Mouse (Mus musculus) liver, embryonic 15.5 days (tissue): ENCODE measurements around the gene Pcsk6. TPM values are rescaled to one million over a fixed set of nuclear protein-coding genes. Genes with fewer than 3 reads are reported as not detected.

ENCODE experiments used
- ATAC-seq: fragments of 200-750 bp; cut with Nextera tagmentation; 2 replicates; pipeline ENCODE4 v1.8.0; 2017; ENCODE audit warnings: moderate number of reproducible peaks, mild to moderate bottlenecking, moderate library complexity; ENCODE audit not compliant: insufficient read depth
- H3K27ac ChIP-seq: fragments of 300-500 bp; sonication (generic); replicated peaks from 2 replicates; pipeline ENCODE4 v1.5.1; 2015; ENCODE audit warnings: mild to moderate bottlenecking, inconsistent platforms
- H3K27me3 ChIP-seq: fragments of 300-500 bp; sonication (generic); 2 replicates; pipeline ENCODE4 v1.6.1; 2015; ENCODE audit warnings: mild to moderate bottlenecking, inconsistent platforms
- H3K36me3 ChIP-seq: fragments of 300-500 bp; sonication (generic); replicated peaks from 2 replicates; pipeline ENCODE4 v1.6.1; 2015; ENCODE audit warnings: moderate library complexity, mild to moderate bottlenecking, inconsistent platforms
- H3K4me1 ChIP-seq: fragments of 300-500 bp; sonication (generic); replicated peaks from 2 replicates; pipeline ENCODE4 v1.6.1; 2015; ENCODE audit warnings: inconsistent platforms
- H3K4me2 ChIP-seq: fragments of 300-500 bp; sonication (generic); 2 replicates; pipeline ENCODE4 v1.6.1; 2015; ENCODE audit warnings: moderate library complexity, mild to moderate bottlenecking, inconsistent platforms
- H3K4me3 ChIP-seq: fragments of 300-500 bp; sonication (generic); replicated peaks from 2 replicates; pipeline ENCODE4 v1.5.1; 2015; ENCODE audit warnings: mild to moderate bottlenecking, inconsistent platforms
- H3K9ac ChIP-seq: fragments of 300-500 bp; sonication (generic); 2 replicates; pipeline ENCODE4 v1.6.1; 2015; ENCODE audit warnings: moderate library complexity, mild to moderate bottlenecking, inconsistent platforms
- H3K9me3 ChIP-seq: fragments of 300-500 bp; sonication (generic); replicated peaks from 2 replicates; pipeline ENCODE4 v1.6.1; 2016; ENCODE audit warnings: inconsistent platforms
- WGBS: fragments of 180-500 bp; shearing (Covaris S2); methylation state at CpG from one replicate; pipeline ENCODE4 v1.1.7; 2015; ENCODE audit warnings: mixed read lengths; ENCODE audit not compliant: insufficient replicate concordance; 5-methylcytosine and 5-hydroxymethylcytosine counted together
- polyA plus RNA-seq: library from polyadenylated mRNA; unstranded; fragments of >200 nt; fragmentation: Nextera tagmentation; extraction: Ambion mirVana; gene quantifications from 2 replicates; pipeline ENCODE4 v1.2.1, GENCODE M21; 2015

Pcsk6 gene
- polyA plus RNA-seq, 1 experiment from 2014 or later, result 0.94 TPM

DNA sequence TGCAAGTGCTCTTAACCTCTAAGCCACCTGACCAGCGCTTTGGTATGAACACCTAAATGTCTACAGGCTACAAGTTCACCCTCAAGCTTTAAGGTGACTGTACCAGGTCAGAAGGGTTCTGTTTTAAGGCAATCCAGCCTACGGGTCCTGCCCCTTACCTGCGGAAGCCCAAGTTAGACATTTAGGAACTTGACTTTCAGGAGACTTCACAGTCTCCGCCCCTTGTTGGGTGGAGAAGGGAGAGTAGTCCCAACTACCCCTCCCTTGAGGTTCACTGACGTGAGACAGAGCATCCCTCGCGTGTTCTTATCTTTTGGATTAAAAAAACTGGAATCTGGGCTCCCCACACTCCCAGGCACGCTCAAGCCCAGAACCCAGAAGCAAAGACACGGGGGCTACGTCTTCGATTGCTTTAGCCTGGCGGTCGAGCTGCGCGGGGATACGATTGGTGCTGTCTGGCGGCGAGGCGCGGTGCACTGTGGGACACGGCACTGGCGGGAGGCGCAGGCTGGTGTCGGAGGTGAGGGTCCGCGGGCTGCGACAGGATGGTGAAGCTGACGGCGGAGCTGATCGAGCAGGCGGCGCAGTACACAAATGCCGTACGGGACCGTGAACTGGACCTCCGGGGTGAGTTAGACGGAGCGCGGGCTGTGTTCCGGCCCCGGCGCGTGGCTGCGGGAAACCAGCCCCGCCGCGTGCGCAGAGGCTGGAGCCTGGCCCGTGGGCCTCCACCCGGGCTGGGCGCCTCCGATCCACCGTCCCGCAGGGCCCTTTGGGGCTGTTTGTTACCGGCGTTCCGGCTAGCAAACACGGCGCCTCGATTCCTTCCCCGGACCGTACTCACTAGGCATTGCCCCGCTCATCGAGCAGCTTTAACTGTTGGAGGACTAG, 198.8 kb downstream of the Pcsk6 start:
- peak overlapping the region; percentile 85 for H3K9ac ChIP-seq
- H3K4me2 ChIP-seq, result peak overlapping the region; percentile 73
- WGBS, result under 1% methylated on average over 64 of the region's 64 CpGs

DNA sequence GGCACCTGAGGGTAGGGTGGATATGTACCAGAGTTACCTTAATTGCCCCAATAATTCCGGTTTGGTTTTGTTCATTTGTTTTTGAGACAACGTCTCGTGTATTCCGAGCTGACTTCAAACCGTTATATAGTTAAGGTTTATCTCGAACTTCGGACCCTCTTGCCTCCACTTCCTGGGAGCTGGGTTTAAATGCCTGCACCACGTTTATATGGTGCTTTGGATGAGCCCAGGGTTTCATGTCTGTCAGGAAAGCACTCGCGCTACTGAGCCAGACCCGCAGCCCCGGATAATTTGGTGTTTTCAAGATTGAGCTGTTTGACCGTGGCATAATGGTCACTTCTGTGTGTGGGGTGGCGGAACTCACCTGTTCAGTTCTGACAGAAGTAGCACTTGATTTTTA, 199.5 kb downstream of the Pcsk6 start:
- peak overlapping the region; percentile 85 for H3K9ac ChIP-seq
- no peak for ATAC-seq
- H3K4me2 ChIP-seq, result peak overlapping the region; percentile 73
- peak overlapping the region; percentile 95 for H3K4me3 ChIP-seq
- peaks cover 31% of the 10 kb centered on the region for H3K4me1 ChIP-seq
- no peaks in the 10 kb centered on the region for H3K9me3 ChIP-seq
- peaks cover 32% of the 10 kb centered on the region for H3K36me3 ChIP-seq
- H3K27ac ChIP-seq, result peak overlapping the region; percentile 78
- no peaks in the 10 kb centered on the region; the same call in 1 of the 2 replicates for H3K27me3 ChIP-seq
- under 1% methylated on average over 14 of the region's 14 CpGs for WGBS

More for the DNA sequence above, 198.8 kb downstream of the Pcsk6 start:
- H3K4me3 ChIP-seq, result peak overlapping the region; percentile 95
- H3K27ac ChIP-seq, result peak overlapping the region; percentile 78
- H3K36me3 ChIP-seq, result peaks cover 27% of the 10 kb centered on the region
- ATAC-seq, result peak; percentile 91
- no peaks in the 10 kb centered on the region; the same call in 1 of the 2 replicates for H3K27me3 ChIP-seq
- H3K4me1 ChIP-seq, result peaks cover 28% of the 10 kb centered on the region
- no peaks in the 10 kb centered on the region for H3K9me3 ChIP-seq

DNA sequence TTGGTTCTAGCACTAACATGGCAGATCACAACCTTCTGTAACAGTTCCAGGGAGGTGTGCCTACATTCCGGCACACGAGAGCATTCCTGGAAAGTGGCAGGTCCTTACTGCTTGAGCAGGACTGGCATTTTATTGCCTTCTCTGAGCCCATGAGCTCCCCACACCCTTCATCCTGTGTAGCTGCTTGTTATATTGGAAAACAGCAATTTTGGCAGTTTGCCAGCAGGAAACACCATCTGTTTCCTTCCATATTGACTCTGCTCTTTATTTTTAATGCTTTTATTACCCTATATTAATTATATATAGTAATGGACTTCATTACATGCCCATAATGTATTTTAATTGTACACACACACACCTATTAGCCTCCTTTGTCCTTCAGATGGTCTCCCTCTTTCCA, 214.9 kb downstream of the Pcsk6 start:
- Histone ChIP-seq H3K4me3 (no peak overlapping the region), H3K9ac (no peak overlapping the region), H3K27ac (no peak overlapping the region), H3K4me2 (no peak overlapping the region), H3K9me3 (no peaks in the 10 kb centered on the region), H3K36me3 (peaks cover 59% of the 10 kb centered on the region), H3K4me1 (peaks cover 30% of the 10 kb centered on the region), H3K27me3 (no peaks in the 10 kb centered on the region)
- no peak for ATAC-seq
- 86% methylated on average over 2 of the region's 2 CpGs for WGBS

DNA sequence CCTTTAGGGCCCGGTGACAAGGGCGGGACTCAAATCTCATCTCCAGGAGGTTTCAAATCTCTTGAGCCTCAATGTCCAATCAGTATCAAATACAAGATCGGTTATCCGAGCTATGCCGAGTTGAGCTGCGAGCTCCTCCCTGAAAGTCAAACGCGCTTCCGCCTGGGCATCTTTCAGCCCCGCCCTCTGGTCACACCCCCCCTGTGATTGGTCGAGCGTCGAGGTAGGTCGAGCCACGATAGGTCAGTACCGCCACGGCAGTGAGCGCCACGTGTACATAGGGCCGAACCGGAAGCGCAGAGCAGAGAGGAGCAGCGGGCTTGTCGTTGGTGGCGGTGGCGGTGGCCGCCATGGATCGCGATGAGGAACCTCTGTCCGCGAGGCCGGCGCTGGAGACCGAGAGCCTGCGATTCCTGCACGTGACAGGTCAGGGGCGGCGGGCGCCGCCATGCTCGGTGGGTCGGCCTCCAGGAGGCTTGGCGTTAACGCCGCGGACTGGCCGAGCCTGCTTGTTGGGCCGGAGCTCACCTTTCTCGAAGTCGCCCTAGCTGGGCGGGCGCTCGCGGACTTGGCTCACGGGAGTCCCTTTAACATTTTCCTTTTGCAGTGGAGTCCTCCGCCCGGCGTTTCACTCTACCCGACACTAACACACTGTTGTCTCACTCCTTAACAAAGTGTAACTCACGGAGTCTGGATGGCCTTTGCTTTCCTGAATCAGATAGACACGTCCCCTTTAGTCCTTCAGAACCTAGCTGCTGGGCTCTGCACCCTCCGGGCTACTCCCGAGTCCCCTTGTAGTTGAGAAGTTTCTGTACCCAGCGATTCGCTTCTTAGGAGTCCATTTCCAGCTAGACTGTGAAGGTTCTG, 218.1 kb downstream of the Pcsk6 start, which contains the start of gene Selenos:
Gene Selenos (plus strand): TSS at position 286 of the 867 bp plus-strand sequence.
- H3K36me3 ChIP-seq, result peaks cover 48% of the 10 kb centered on the region
- ATAC-seq, result peak; percentile 100

DNA sequence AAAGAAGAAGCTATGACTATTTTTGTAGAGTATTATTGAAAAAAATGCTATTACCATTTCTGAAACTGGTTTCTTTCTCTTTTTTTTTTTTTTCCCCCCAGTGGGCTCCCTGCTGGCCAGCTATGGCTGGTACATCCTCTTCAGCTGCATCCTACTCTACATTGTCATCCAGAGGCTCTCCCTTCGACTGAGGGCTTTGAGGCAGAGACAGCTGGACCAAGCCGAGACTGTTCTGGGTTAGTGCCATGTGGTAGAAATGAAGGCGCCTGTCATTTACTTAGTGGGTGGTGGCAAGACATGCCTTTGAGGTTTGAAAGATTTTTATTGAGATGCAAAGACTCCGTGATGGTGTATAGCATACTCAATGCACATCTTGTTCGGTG, 218.7 kb downstream of the Pcsk6 start:
- Histone ChIP-seq H3K27me3 (no peaks in the 10 kb centered on the region), H3K27ac (peak overlapping the region; percentile 75; the same call in 1 of the 2 replicates), H3K4me1 (peaks cover 38% of the 10 kb centered on the region), H3K9me3 (no peaks in the 10 kb centered on the region), H3K4me3 (peak overlapping the region; percentile 78), H3K4me2 (peak overlapping the region; percentile 98), H3K36me3 (peaks cover 46% of the 10 kb centered on the region), H3K9ac (peak overlapping the region; percentile 74)
- WGBS, result 39% methylated on average over 5 of the region's 5 CpGs
- ATAC-seq, result no peak

More for the DNA sequence above, 218.1 kb downstream of the Pcsk6 start, which contains the start of gene Selenos:
- under 1% methylated on average over 65 of the region's 65 CpGs for WGBS
- Histone ChIP-seq H3K9me3 (no peaks in the 10 kb centered on the region), H3K4me1 (peaks cover 38% of the 10 kb centered on the region), H3K27me3 (no peaks in the 10 kb centered on the region), H3K4me3 (peak within 1 kb of the TSS; percentile 78), H3K4me2 (peak within 1 kb of the TSS; percentile 98), H3K9ac (peak within 1 kb of the TSS; percentile 74), H3K27ac (peak within 1 kb of the TSS; percentile 75)

DNA sequence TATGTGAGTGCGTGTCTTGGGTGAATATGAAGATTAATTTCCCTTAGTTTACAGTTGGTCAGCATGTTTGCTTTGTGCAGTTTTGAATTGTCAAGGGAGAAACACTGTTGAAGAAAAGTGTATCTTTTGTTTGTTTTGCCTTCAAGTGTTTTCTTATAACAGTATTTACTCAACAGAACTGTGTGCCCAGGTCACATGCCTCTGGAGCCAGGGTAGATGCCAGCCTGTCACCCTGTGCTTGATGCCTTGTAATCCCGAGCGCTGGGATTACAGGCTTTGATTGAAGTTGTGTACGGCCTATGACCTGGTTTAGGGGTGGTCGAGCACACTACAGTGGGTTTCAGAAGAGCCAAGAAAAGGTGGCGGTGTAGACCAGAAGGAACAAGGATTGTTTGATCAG, 222.2 kb downstream of the Pcsk6 start:
- H3K4me3 ChIP-seq, result no peak overlapping the region
- no peak for ATAC-seq
- H3K27ac ChIP-seq, result no peak overlapping the region
- peaks cover 31% of the 10 kb centered on the region for H3K4me1 ChIP-seq
- H3K4me2 ChIP-seq, result no peak overlapping the region
- H3K9me3 ChIP-seq, result no peaks in the 10 kb centered on the region
- no peak overlapping the region for H3K9ac ChIP-seq
- H3K36me3 ChIP-seq, result peaks cover 58% of the 10 kb centered on the region
- no peaks in the 10 kb centered on the region for H3K27me3 ChIP-seq
- 81% methylated on average over 6 of the region's 6 CpGs for WGBS

DNA sequence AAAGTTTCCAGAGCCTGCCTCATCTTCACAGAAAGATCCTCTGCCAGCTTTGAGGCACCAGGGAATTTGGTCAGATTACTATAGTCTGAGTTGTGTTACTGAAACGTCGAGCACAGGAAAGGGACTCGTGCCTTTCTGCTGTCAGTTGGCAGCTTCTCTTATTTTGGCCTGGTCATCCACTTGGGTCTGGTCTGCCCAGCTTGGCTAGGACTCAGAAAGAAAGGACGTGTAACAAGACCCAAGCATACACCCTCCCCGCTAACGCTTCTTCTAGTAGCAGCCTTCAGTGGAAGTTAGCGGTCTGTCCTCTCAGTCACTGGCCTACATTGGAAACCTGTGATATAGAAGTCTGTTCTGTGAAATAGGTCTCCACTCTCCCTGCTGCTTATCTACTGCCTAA, 223.0 kb downstream of the Pcsk6 start:
- Histone ChIP-seq H3K9me3 (no peaks in the 10 kb centered on the region), H3K4me3 (no peak overlapping the region), H3K4me1 (peaks cover 26% of the 10 kb centered on the region), H3K9ac (no peak overlapping the region), H3K27ac (no peak overlapping the region), H3K36me3 (peaks cover 64% of the 10 kb centered on the region), H3K4me2 (no peak overlapping the region), H3K27me3 (no peaks in the 10 kb centered on the region)
- WGBS, result 70% methylated on average over 7 of the region's 7 CpGs
- no peak for ATAC-seq

DNA sequence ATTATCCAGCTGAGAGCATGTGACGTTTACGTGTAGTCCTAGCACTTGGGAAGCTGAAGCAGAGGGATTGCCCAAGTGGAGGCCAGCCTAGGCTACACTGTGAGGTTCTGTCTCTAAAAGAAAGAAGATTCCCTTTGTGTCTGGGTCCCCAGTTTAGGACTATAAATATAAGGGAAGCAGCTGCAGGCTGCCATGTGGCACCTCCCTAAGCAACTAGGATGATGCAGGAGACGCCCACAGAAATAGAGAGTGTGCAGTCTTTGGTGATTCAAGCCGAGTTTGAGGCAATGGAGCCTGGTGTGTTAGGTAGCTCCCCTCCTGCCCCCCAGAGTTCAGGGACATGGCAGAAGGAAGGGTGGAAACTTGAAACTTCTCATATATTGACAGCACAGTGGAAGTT, 226.1 kb downstream of the Pcsk6 start:
- H3K4me3 ChIP-seq, result no peak overlapping the region
- no peaks in the 10 kb centered on the region for H3K27me3 ChIP-seq
- peaks cover 83% of the 10 kb centered on the region for H3K36me3 ChIP-seq
- no peak overlapping the region for H3K9ac ChIP-seq
- no peak overlapping the region for H3K27ac ChIP-seq
- H3K4me1 ChIP-seq, result no peaks in the 10 kb centered on the region
- ATAC-seq, result no peak
- WGBS, result 61% methylated on average over 4 of the region's 4 CpGs
- no peak overlapping the region for H3K4me2 ChIP-seq
- H3K9me3 ChIP-seq, result no peaks in the 10 kb centered on the region

DNA sequence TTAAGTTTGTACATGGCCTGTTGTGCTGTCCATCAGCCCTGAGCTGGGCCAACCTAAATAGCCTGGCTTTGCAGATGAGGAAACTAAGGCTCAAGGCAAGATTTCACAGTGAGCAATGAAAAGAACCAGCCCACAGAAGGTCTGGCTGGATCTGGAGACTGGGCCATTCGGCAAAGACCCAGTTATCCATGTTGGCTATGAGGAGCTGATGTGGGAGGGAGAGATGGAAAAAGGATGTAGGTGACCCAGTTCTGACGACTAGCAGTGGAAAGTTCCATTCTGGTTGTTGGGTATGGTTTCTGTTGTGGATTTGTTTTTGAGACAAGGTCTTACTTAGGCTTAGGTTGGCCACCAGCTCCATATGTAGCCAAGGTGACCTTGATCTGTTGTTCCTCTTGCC, 226.5 kb downstream of the Pcsk6 start:
- Histone ChIP-seq H3K9ac (no peak overlapping the region), H3K9me3 (no peaks in the 10 kb centered on the region), H3K4me3 (no peak overlapping the region), H3K36me3 (peaks cover 79% of the 10 kb centered on the region), H3K27ac (no peak overlapping the region), H3K27me3 (no peaks in the 10 kb centered on the region), H3K4me1 (no peaks in the 10 kb centered on the region), H3K4me2 (no peak overlapping the region)
- WGBS, result 51% methylated on average over 2 of the region's 2 CpGs
- ATAC-seq, result no peak

DNA sequence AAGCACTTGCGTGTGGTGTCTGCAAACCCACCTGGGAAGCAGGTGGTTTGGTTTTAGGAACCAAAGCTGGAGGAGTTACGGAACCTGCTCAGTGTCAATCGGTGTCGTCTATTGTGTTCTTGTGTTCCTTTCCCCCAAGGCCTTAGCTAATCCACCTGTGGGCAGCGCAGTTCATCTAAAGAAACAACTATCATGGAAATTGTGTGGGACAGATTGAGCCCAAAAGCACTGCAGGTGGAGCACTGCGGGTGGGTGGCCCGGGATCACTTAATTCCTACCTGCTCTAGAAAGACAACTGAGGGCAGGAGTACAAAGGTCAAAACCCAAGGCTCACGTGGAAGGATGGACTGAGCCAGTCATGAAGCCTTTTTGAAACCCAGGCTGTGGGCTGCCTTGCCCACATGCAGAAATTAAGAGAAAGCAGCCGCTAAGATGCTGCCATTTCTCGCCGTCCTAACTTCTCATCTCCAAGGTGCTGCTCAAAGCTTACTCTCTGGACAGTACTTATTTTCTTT, 229.2 kb downstream of the Pcsk6 start:
- no peaks in the 10 kb centered on the region for H3K9me3 ChIP-seq
- no peak overlapping the region for H3K4me2 ChIP-seq
- WGBS, result 81% methylated on average over 11 of the region's 11 CpGs
- ATAC-seq, result no peak
- H3K27ac ChIP-seq, result no peak overlapping the region
- H3K4me3 ChIP-seq, result no peak overlapping the region
- no peaks in the 10 kb centered on the region for H3K27me3 ChIP-seq
- no peaks in the 10 kb centered on the region for H3K4me1 ChIP-seq
- peaks cover 56% of the 10 kb centered on the region for H3K36me3 ChIP-seq
- no peak overlapping the region for H3K9ac ChIP-seq

DNA sequence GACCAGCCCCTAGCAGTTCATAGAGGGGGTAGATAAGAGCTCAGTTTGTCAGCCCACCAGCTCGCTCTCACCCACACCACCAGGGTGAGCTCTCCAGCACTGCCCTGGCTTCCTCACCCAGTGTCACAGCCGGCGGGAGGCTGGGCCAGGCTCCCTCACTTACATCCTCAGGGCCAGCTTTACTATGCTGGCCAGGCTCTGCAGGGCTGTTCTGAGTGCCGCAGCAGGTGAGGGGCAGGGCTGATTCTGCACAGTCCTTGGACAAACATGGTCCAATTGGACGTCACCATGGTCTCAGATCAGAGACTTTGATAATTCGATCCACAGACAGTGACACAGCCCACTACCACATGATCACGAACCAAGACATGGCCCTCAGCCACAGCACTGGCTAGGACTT, 230.0 kb downstream of the Pcsk6 start:
- no peak overlapping the region for H3K27ac ChIP-seq
- H3K9me3 ChIP-seq, result no peaks in the 10 kb centered on the region
- H3K4me3 ChIP-seq, result no peak overlapping the region
- H3K4me1 ChIP-seq, result no peaks in the 10 kb centered on the region
- WGBS, result 66% methylated on average over 7 of the region's 7 CpGs
- H3K27me3 ChIP-seq, result no peaks in the 10 kb centered on the region
- no peak for ATAC-seq
- peaks cover 48% of the 10 kb centered on the region for H3K36me3 ChIP-seq
- H3K4me2 ChIP-seq, result no peak overlapping the region
- H3K9ac ChIP-seq, result no peak overlapping the region
